Mouse (Mus musculus) hindbrain, embryonic 12.5 days (tissue): Measurements from ENCODE around the gene Galns. TPM values are rescaled to one million over a fixed set of nuclear protein-coding genes. Genes with fewer than 3 reads are reported as not detected.

Source experiments
- ATAC-seq: fragments of 200-750 bp; cut with Nextera tagmentation; 2 replicates; pipeline ENCODE4 v1.8.0; 2017; ENCODE audit warnings: moderate TSS enrichment; ENCODE audit not compliant: low FRiP score
- H3K27ac ChIP-seq: fragments of 300-500 bp; sonication (generic); 2 replicates; pipeline ENCODE4 v1.5.1; 2016; ENCODE audit warnings: mild to moderate bottlenecking
- H3K27me3 ChIP-seq: fragments of 300-500 bp; sonication (generic); 2 replicates; pipeline ENCODE4 v1.6.1; 2016; ENCODE audit warnings: mild to moderate bottlenecking
- H3K36me3 ChIP-seq: fragments of 300-500 bp; sonication (generic); 2 replicates; pipeline ENCODE4 v1.6.1; 2016; ENCODE audit warnings: mild to moderate bottlenecking
- H3K4me1 ChIP-seq: fragments of 300-500 bp; sonication (generic); 2 replicates; pipeline ENCODE4 v1.6.1; 2016
- H3K4me2 ChIP-seq: fragments of 300-500 bp; sonication (generic); replicated peaks from 2 replicates; pipeline ENCODE4 v1.6.1; 2016; ENCODE audit warnings: mild to moderate bottlenecking
- H3K4me3 ChIP-seq: fragments of 300-500 bp; sonication (generic); 2 replicates; pipeline ENCODE4 v1.5.1; 2016; ENCODE audit warnings: mild to moderate bottlenecking
- H3K9ac ChIP-seq: fragments of 300-500 bp; sonication (generic); 2 replicates; pipeline ENCODE4 v1.6.1; 2016; ENCODE audit warnings: mild to moderate bottlenecking, moderate library complexity
- H3K9me3 ChIP-seq: fragments of 300-500 bp; sonication (generic); replicated peaks from 2 replicates; pipeline ENCODE4 v1.6.1; 2016; ENCODE audit warnings: mild to moderate bottlenecking
- WGBS: fragments of 180-500 bp; shearing (Covaris S2); methylation state at CpG from one replicate; pipeline ENCODE4 v1.1.7; 2016; 5-methylcytosine and 5-hydroxymethylcytosine counted together
- polyA plus RNA-seq: library from polyadenylated mRNA; unstranded; fragments of >200 nt; fragmentation: Nextera tagmentation; extraction: Ambion mirVana; gene quantifications from 2 replicates; pipeline ENCODE4 v1.2.1, GENCODE M21; 2016

Galns gene
- polyA plus RNA-seq, 1 experiment from 2014 or later: 6.3 TPM

- 2% methylated on average over 20 of the region's 20 CpGs for WGBS
- Histone ChIP-seq H3K4me2 (peak overlapping the region; percentile 94), H3K9ac (peak overlapping the region; percentile 72), H3K36me3 (peaks cover 12% of the 10 kb centered on the region), H3K9me3 (no peaks in the 10 kb centered on the region), H3K4me1 (peaks cover 18% of the 10 kb centered on the region), H3K27me3 (no peaks in the 10 kb centered on the region), H3K27ac (peak overlapping the region; percentile 76), H3K4me3 (peak overlapping the region; percentile 60)
- ATAC-seq: peak; percentile 15; the same call in 1 of the 2 replicates
Observed at GRCm38 (mm10) chr8:122610612-122611277, 518 bp downstream of the Galns start.

- Histone ChIP-seq H3K36me3 (peaks cover 8% of the 10 kb centered on the region; the same call in 1 of the 2 replicates), H3K27me3 (no peaks in the 10 kb centered on the region), H3K4me1 (peaks cover 18% of the 10 kb centered on the region), H3K4me2 (peak overlapping the region; percentile 94), H3K27ac (no peak overlapping the region), H3K4me3 (no peak overlapping the region), H3K9ac (peak overlapping the region; percentile 72; the same call in 1 of the 2 replicates), H3K9me3 (no peaks in the 10 kb centered on the region)
- WGBS: 62% methylated on average over 4 of the region's 4 CpGs
- no peak for ATAC-seq
Observed at GRCm38 (mm10) chr8:122610209-122610608, 1.1 kb downstream of the Galns start.

- Histone ChIP-seq H3K9me3 (no peaks in the 10 kb centered on the region), H3K36me3 (no peaks in the 10 kb centered on the region), H3K4me1 (peaks cover 9% of the 10 kb centered on the region), H3K4me2 (no peak overlapping the region), H3K27ac (no peak overlapping the region), H3K4me3 (no peak overlapping the region), H3K9ac (no peak overlapping the region), H3K27me3 (no peaks in the 10 kb centered on the region)
- 89% methylated on average over 11 of the region's 12 CpGs for WGBS
- ATAC-seq: no peak
Observed at GRCm38 (mm10) chr8:122606810-122607209, 4.5 kb downstream of the Galns start.

- 91% methylated on average over 4 of the region's 4 CpGs for WGBS
- Histone ChIP-seq H3K27ac (no peak overlapping the region), H3K4me2 (no peak overlapping the region), H3K9me3 (no peaks in the 10 kb centered on the region), H3K4me3 (no peak overlapping the region), H3K4me1 (peaks cover under 1% of the 10 kb centered on the region; the same call in 1 of the 2 replicates), H3K36me3 (no peaks in the 10 kb centered on the region), H3K27me3 (no peaks in the 10 kb centered on the region), H3K9ac (no peak overlapping the region)
- no peak for ATAC-seq
Observed at GRCm38 (mm10) chr8:122605367-122605766, 5.9 kb downstream of the Galns start.

GRCm38 (mm10) chr8:122604640-122605039 is 6.6 kb downstream of the Galns start:
- Histone ChIP-seq H3K4me1 (no peaks in the 10 kb centered on the region), H3K27me3 (no peaks in the 10 kb centered on the region), H3K4me3 (no peak overlapping the region), H3K36me3 (no peaks in the 10 kb centered on the region), H3K9me3 (no peaks in the 10 kb centered on the region), H3K9ac (no peak overlapping the region), H3K27ac (no peak overlapping the region), H3K4me2 (no peak overlapping the region)
- WGBS: 76% methylated on average over 1 of the region's 1 CpGs
- ATAC-seq: no peak

GRCm38 (mm10) chr8:122600666-122601065 is 10.6 kb downstream of the Galns start:
- 87% methylated on average over 9 of the region's 9 CpGs for WGBS
- Histone ChIP-seq H3K36me3 (0 out of 2 replicates have a peak, but pooled peaks cover 5% of the 10 kb centered on the region), H3K9me3 (no peaks in the 10 kb centered on the region), H3K4me2 (no peak overlapping the region), H3K27ac (no peak overlapping the region), H3K9ac (no peak overlapping the region), H3K27me3 (no peaks in the 10 kb centered on the region), H3K4me1 (no peaks in the 10 kb centered on the region), H3K4me3 (no peak overlapping the region)
- no peak for ATAC-seq

- ATAC-seq: no peak
- Histone ChIP-seq H3K27me3 (no peaks in the 10 kb centered on the region), H3K4me1 (peaks cover 9% of the 10 kb centered on the region; the same call in 1 of the 2 replicates), H3K36me3 (0 out of 2 replicates have a peak, but pooled peaks cover 5% of the 10 kb centered on the region), H3K27ac (no peak overlapping the region), H3K4me2 (no peak overlapping the region), H3K4me3 (no peak overlapping the region), H3K9ac (no peak overlapping the region), H3K9me3 (no peaks in the 10 kb centered on the region)
- 52% methylated on average over 4 of the region's 4 CpGs for WGBS
Observed at GRCm38 (mm10) chr8:122596031-122596430, 15.2 kb downstream of the Galns start.

- peak overlapping the region; percentile 58 for H3K27ac ChIP-seq
- WGBS: 69% methylated on average over 19 of the region's 19 CpGs
- H3K4me1 ChIP-seq: peaks cover 9% of the 10 kb centered on the region; the same call in 1 of the 2 replicates
Observed at GRCm38 (mm10) chr8:122593783-122594507, 17.3 kb downstream of the Galns start.

GRCm38 (mm10) chr8:122593240-122593639 is 18.0 kb downstream of the Galns start:
- WGBS: 59% methylated on average over 12 of the region's 12 CpGs
- no peaks in the 10 kb centered on the region for H3K27me3 ChIP-seq
- H3K4me3 ChIP-seq: no peak overlapping the region
- H3K4me2 ChIP-seq: no peak overlapping the region
- H3K9ac ChIP-seq: no peak overlapping the region
- no peak for ATAC-seq
- peaks cover 9% of the 10 kb centered on the region; the same call in 1 of the 2 replicates for H3K4me1 ChIP-seq
- 0 out of 2 replicates have a peak, but pooled peaks cover 4% of the 10 kb centered on the region for H3K36me3 ChIP-seq
- no peaks in the 10 kb centered on the region for H3K9me3 ChIP-seq
- peak overlapping the region; percentile 58 for H3K27ac ChIP-seq

More at GRCm38 (mm10) chr8:122593783-122594507, 17.3 kb downstream of the Galns start:
- no peak for ATAC-seq
- Histone ChIP-seq H3K9ac (no peak overlapping the region; the same call in 1 of the 2 replicates), H3K4me2 (no peak overlapping the region), H3K4me3 (no peak overlapping the region), H3K27me3 (no peaks in the 10 kb centered on the region), H3K36me3 (0 out of 2 replicates have a peak, but pooled peaks cover 5% of the 10 kb centered on the region), H3K9me3 (no peaks in the 10 kb centered on the region)

- no peak for ATAC-seq
- 90% methylated on average over 10 of the region's 10 CpGs for WGBS
- Histone ChIP-seq H3K27me3 (no peaks in the 10 kb centered on the region), H3K36me3 (no peaks in the 10 kb centered on the region), H3K9me3 (no peaks in the 10 kb centered on the region), H3K27ac (no peak overlapping the region), H3K9ac (no peak overlapping the region), H3K4me3 (no peak overlapping the region), H3K4me2 (no peak overlapping the region), H3K4me1 (peaks cover 10% of the 10 kb centered on the region; the same call in 1 of the 2 replicates)
Observed at GRCm38 (mm10) chr8:122586749-122587148, 24.5 kb downstream of the Galns start.

- H3K27ac ChIP-seq: no peak overlapping the region
- H3K27me3 ChIP-seq: no peaks in the 10 kb centered on the region
- H3K4me3 ChIP-seq: no peak overlapping the region
- H3K4me2 ChIP-seq: no peak overlapping the region
- 51% methylated on average over 7 of the region's 7 CpGs for WGBS
- peaks cover 10% of the 10 kb centered on the region; the same call in 1 of the 2 replicates for H3K4me1 ChIP-seq
- no peak overlapping the region for H3K9ac ChIP-seq
- ATAC-seq: no peak
- no peaks in the 10 kb centered on the region for H3K36me3 ChIP-seq
- no peaks in the 10 kb centered on the region for H3K9me3 ChIP-seq
Observed at GRCm38 (mm10) chr8:122586171-122586570, 25.1 kb downstream of the Galns start.

GRCm38 (mm10) chr8:122585411-122585891 is 25.8 kb downstream of the Galns start:
- Histone ChIP-seq H3K36me3 (no peaks in the 10 kb centered on the region), H3K4me1 (peaks cover 10% of the 10 kb centered on the region; the same call in 1 of the 2 replicates), H3K4me3 (no peak overlapping the region), H3K4me2 (no peak overlapping the region), H3K27me3 (no peaks in the 10 kb centered on the region), H3K9ac (no peak overlapping the region), H3K27ac (no peak overlapping the region), H3K9me3 (no peaks in the 10 kb centered on the region)
- ATAC-seq: no peak
- 69% methylated on average over 14 of the region's 14 CpGs for WGBS
